Mouse (Mus musculus): ENCODE data around the gene Gm5105. TPM values are rescaled to one million over a fixed set of nuclear protein-coding genes. Genes with fewer than 3 reads are reported as not detected.
A peak's percentile ranks its signal among the peaks of the same experiment; 100 is the strongest.

Gm5105 gene
- polyA plus RNA-seq, 1 experiment from 2014 or later: 0.22 TPM

GRCm38 (mm10) chr3:138063731-138064329 lies 3.4 kb downstream of the Gm5105 start:
- ATAC-seq (ENCODE audit: low FRiP score, low TSS enrichment): peak; percentile 37; the same call in 1 of the 2 replicates
- no peaks in the 10 kb centered on the region for H3K9me3 ChIP-seq (ENCODE audit: control insufficient read depth, low read length)
- 34% methylated on average over 14 of the region's 14 CpGs for WGBS
- peaks cover 26% of the 10 kb centered on the region for H3K4me1 ChIP-seq (ENCODE audit: control insufficient read depth, insufficient read depth, low read length)
- no peak overlapping the region for H3K4me3 ChIP-seq (ENCODE audit: low read length)
- no peak overlapping the region for H3K9ac ChIP-seq (ENCODE audit: low read depth, low read length)
- H3K4me2 ChIP-seq (replicated peaks; ENCODE audit: low read depth, low read length): no peak overlapping the region
- H3K27ac ChIP-seq (ENCODE audit: low read depth, low read length): peak overlapping the region; percentile 47; the same call in 1 of the 2 replicates
- no peaks in the 10 kb centered on the region for H3K27me3 ChIP-seq (ENCODE audit: control insufficient read depth, insufficient read depth, low read length)
- H3K36me3 ChIP-seq (ENCODE audit: control insufficient read depth, insufficient read depth, low read length): no peaks in the 10 kb centered on the region

DNA sequence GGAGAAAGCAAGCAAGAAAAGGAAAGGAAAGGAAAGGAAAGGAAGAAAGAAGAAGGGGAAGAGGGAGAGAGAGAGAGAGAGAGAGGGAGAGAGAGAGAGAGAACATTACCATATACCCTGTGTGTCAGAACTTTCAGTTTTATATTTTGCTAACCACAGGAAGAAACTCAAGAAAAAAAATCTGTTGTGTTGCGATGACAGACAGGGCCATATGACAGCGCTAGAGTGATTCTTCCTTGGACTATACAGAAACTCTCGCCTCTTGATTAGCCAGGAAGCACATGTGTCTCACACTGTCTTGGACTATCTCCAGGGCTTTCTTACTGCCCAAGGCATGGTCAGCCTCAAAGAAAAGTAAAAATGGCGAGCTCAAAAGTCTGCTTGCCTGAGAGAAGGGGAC lies 4.5 kb downstream of the Gm5105 start:
- H3K36me3 ChIP-seq (ENCODE audit: control insufficient read depth, insufficient read depth, low read length): no peaks in the 10 kb centered on the region
- H3K27me3 ChIP-seq (ENCODE audit: control insufficient read depth, insufficient read depth, low read length): no peaks in the 10 kb centered on the region
- no peak overlapping the region for H3K27ac ChIP-seq (ENCODE audit: low read depth, low read length)
- H3K9me3 ChIP-seq (ENCODE audit: control insufficient read depth, low read length): no peaks in the 10 kb centered on the region
- H3K4me3 ChIP-seq (ENCODE audit: low read length): no peak overlapping the region
- 84% methylated on average over 4 of the region's 4 CpGs for WGBS
- no peak overlapping the region for H3K9ac ChIP-seq (ENCODE audit: low read depth, low read length)
- H3K4me2 ChIP-seq (replicated peaks; ENCODE audit: low read depth, low read length): no peak overlapping the region
- peaks cover 26% of the 10 kb centered on the region for H3K4me1 ChIP-seq (ENCODE audit: control insufficient read depth, insufficient read depth, low read length)
- no peak for ATAC-seq (ENCODE audit: low FRiP score, low TSS enrichment)

DNA sequence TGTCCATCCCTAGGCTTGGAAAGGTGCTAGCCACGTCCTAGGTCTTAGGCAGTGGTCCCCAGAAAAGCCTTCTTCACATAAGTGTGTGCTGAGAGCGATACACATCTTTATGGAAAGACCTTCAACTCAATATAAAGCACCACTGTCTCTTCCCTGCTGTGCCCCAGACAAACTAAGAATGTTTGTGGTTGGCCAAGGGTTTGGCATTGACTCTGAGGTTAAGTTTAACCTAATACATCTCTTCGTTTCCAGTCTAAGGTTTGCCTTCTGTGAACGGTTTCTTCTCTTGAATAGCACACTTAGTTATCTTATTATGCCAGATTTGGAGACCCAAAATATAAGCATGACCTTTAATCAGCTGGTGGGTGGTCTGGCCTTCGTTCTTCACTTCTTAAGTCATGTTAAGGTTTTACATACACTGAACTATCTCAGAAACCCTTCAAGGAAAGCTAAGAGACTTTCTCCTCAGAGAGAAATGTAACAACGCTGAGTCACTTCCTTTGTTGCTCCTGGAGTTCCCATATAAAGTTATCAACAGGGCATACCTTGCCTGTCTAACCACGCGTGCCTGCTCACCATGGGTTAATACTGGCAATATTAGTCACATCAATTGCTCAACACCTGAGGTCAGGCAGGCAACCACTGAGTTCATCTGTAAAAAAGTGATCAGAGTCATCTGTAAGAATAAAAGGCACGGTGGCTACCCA lies 5.8 kb downstream of the Gm5105 start:
- H3K27ac ChIP-seq (ENCODE audit: low read depth, low read length): no peak overlapping the region
- no peaks in the 10 kb centered on the region for H3K27me3 ChIP-seq (ENCODE audit: control insufficient read depth, insufficient read depth, low read length)
- 92% methylated on average over 9 of the region's 9 CpGs for WGBS
- H3K9me3 ChIP-seq (ENCODE audit: control insufficient read depth, low read length): no peaks in the 10 kb centered on the region
- H3K9ac ChIP-seq (ENCODE audit: low read depth, low read length): no peak overlapping the region
- peaks cover 23% of the 10 kb centered on the region for H3K4me1 ChIP-seq (ENCODE audit: control insufficient read depth, insufficient read depth, low read length)
- H3K4me3 ChIP-seq (ENCODE audit: low read length): no peak overlapping the region
- no peaks in the 10 kb centered on the region for H3K36me3 ChIP-seq (ENCODE audit: control insufficient read depth, insufficient read depth, low read length)
- no peak overlapping the region for H3K4me2 ChIP-seq (replicated peaks; ENCODE audit: low read depth, low read length)
- no peak for ATAC-seq (ENCODE audit: low FRiP score, low TSS enrichment)

DNA sequence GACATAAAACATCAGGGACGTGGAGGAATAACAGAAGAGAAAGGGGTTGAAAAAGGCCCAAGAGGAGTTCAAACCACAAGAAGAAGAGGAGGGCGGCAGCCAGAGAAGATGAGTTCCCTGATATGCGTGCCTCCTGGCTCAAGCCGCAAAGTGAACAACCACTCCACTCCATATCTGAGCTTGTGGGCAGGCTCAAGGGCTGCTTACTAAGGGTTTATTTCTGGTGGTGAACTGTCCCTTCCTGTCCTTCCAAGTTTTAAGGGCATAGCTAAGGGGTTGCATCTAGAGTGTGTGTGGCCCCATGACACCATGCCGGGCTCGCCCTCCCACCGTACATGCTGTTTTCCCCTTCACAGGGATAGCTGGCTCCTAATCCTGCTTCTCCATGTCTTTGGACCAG lies 6.8 kb downstream of the Gm5105 start:
- Histone ChIP-seq H3K4me1 (ENCODE audit: control insufficient read depth, insufficient read depth, low read length) (peaks cover 14% of the 10 kb centered on the region), H3K9me3 (ENCODE audit: control insufficient read depth, low read length) (no peaks in the 10 kb centered on the region), H3K9ac (ENCODE audit: low read depth, low read length) (no peak overlapping the region), H3K27ac (ENCODE audit: low read depth, low read length) (no peak overlapping the region), H3K36me3 (ENCODE audit: control insufficient read depth, insufficient read depth, low read length) (no peaks in the 10 kb centered on the region), H3K4me2 (replicated peaks; ENCODE audit: low read depth, low read length) (no peak overlapping the region), H3K27me3 (ENCODE audit: control insufficient read depth, insufficient read depth, low read length) (no peaks in the 10 kb centered on the region), H3K4me3 (ENCODE audit: low read length) (no peak overlapping the region)
- 87% methylated on average over 7 of the region's 7 CpGs for WGBS
- ATAC-seq (ENCODE audit: low FRiP score, low TSS enrichment): no peak

DNA sequence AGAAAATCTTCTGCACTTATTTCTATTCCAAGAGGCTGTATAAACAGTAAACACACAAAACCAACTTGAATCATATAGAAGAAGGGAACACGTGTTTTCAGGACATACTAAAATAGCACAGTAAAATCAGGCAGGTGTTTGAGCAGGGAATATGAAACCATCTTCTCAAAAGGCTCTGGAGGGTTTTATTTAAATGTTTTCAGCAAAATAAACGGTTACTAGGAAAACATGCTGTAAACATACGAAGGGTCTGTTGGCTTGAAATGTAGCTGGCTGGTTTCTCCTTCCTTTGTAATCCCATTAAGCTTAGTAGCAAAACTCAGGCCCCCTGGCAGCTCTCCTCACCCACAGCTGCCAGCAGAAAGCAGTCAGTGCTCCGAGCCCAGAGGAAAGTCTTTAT lies 9.0 kb downstream of the Gm5105 start:
- Histone ChIP-seq H3K9ac (ENCODE audit: low read depth, low read length) (no peak overlapping the region), H3K4me3 (ENCODE audit: low read length) (no peak overlapping the region), H3K4me2 (replicated peaks; ENCODE audit: low read depth, low read length) (no peak overlapping the region), H3K9me3 (ENCODE audit: control insufficient read depth, low read length) (no peaks in the 10 kb centered on the region), H3K36me3 (ENCODE audit: control insufficient read depth, insufficient read depth, low read length) (no peaks in the 10 kb centered on the region), H3K4me1 (ENCODE audit: control insufficient read depth, insufficient read depth, low read length) (no peaks in the 10 kb centered on the region; the same call in 1 of the 2 replicates), H3K27ac (ENCODE audit: low read depth, low read length) (no peak overlapping the region), H3K27me3 (ENCODE audit: control insufficient read depth, insufficient read depth, low read length) (no peaks in the 10 kb centered on the region)
- ATAC-seq (ENCODE audit: low FRiP score, low TSS enrichment): no peak
- WGBS: 57% methylated on average over 4 of the region's 4 CpGs

GRCm38 (mm10) chr3:138056976-138057375 lies 10.2 kb downstream of the Gm5105 start:
- ATAC-seq (ENCODE audit: low FRiP score, low TSS enrichment): no peak
- no peak overlapping the region for H3K4me2 ChIP-seq (replicated peaks; ENCODE audit: low read depth, low read length)
- no peaks in the 10 kb centered on the region for H3K9me3 ChIP-seq (ENCODE audit: control insufficient read depth, low read length)
- no peaks in the 10 kb centered on the region for H3K27me3 ChIP-seq (ENCODE audit: control insufficient read depth, insufficient read depth, low read length)
- no peak overlapping the region for H3K9ac ChIP-seq (ENCODE audit: low read depth, low read length)
- 46% methylated on average over 7 of the region's 7 CpGs for WGBS
- no peak overlapping the region for H3K27ac ChIP-seq (ENCODE audit: low read depth, low read length)
- H3K4me1 ChIP-seq (ENCODE audit: control insufficient read depth, insufficient read depth, low read length): no peaks in the 10 kb centered on the region; the same call in 1 of the 2 replicates
- H3K36me3 ChIP-seq (ENCODE audit: control insufficient read depth, insufficient read depth, low read length): no peaks in the 10 kb centered on the region
- no peak overlapping the region for H3K4me3 ChIP-seq (ENCODE audit: low read length)

- Histone ChIP-seq H3K4me3 (ENCODE audit: low read length) (no peak overlapping the region), H3K9me3 (ENCODE audit: control insufficient read depth, low read length) (no peaks in the 10 kb centered on the region), H3K27ac (ENCODE audit: low read depth, low read length) (peak overlapping the region; percentile 67; the same call in 1 of the 2 replicates), H3K9ac (ENCODE audit: low read depth, low read length) (no peak overlapping the region; the same call in 1 of the 2 replicates), H3K27me3 (ENCODE audit: control insufficient read depth, insufficient read depth, low read length) (no peaks in the 10 kb centered on the region), H3K4me2 (replicated peaks; ENCODE audit: low read depth, low read length) (no peak overlapping the region), H3K4me1 (ENCODE audit: control insufficient read depth, insufficient read depth, low read length) (peaks cover 4% of the 10 kb centered on the region; the same call in 1 of the 2 replicates), H3K36me3 (ENCODE audit: control insufficient read depth, insufficient read depth, low read length) (no peaks in the 10 kb centered on the region)
- ATAC-seq (ENCODE audit: low FRiP score, low TSS enrichment): peak; percentile 78
- 4% methylated on average over 4 of the region's 4 CpGs for WGBS
These were observed 13.2 kb downstream of the Gm5105 start for GRCm38 (mm10) chr3:138053969-138054368.

DNA sequence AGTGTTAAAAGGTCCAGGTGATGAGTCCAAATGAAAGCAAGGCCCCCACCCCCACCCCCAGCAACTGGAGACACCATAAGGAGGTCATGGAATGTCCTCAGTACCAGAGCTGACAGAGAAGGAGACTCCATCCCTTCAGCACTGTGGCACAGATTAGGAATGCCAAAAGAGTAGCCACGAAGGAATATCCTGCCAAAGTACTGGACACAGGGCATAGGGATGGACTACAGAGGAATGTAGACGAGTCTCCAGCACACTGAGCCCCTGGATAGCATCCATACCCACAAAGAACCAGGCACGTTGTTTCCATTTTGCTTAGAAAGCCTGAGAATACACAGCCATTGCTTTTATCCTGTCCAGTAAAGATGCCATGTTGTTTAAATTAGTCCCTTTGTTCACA lies 15.8 kb downstream of the Gm5105 start:
- no peak overlapping the region for H3K9ac ChIP-seq (ENCODE audit: low read depth, low read length)
- H3K4me3 ChIP-seq (ENCODE audit: low read length): no peak overlapping the region
- H3K4me1 ChIP-seq (ENCODE audit: control insufficient read depth, insufficient read depth, low read length): peaks cover 4% of the 10 kb centered on the region; the same call in 1 of the 2 replicates
- H3K9me3 ChIP-seq (ENCODE audit: control insufficient read depth, low read length): no peaks in the 10 kb centered on the region
- no peaks in the 10 kb centered on the region for H3K27me3 ChIP-seq (ENCODE audit: control insufficient read depth, insufficient read depth, low read length)
- WGBS: 83% methylated on average over 3 of the region's 3 CpGs
- H3K27ac ChIP-seq (ENCODE audit: low read depth, low read length): no peak overlapping the region
- H3K36me3 ChIP-seq (ENCODE audit: control insufficient read depth, insufficient read depth, low read length): no peaks in the 10 kb centered on the region
- ATAC-seq (ENCODE audit: low FRiP score, low TSS enrichment): no peak
- no peak overlapping the region for H3K4me2 ChIP-seq (replicated peaks; ENCODE audit: low read depth, low read length)

DNA sequence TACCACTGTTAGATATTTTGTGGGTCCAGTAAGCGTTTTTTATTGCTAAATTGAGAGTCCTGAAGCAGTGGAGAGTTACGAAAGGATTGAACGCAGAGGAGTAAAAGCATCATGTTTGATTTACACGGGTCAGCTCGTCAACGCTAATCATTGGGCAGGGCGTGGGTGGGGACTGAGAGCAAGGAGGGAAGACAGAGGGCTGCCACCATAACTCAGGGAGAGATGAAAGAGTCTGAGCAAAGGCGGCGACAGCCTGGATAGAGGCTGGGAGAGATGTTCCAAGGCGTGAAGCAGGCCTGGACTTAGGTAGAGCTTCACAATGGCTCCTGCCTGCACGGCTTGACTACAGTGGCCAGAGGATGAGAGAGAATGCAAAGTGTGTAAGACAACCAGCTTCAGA lies 16.4 kb downstream of the Gm5105 start:
- 11% methylated on average over 11 of the region's 11 CpGs for WGBS
- Histone ChIP-seq H3K4me3 (ENCODE audit: low read length) (no peak overlapping the region), H3K27me3 (ENCODE audit: control insufficient read depth, insufficient read depth, low read length) (no peaks in the 10 kb centered on the region), H3K36me3 (ENCODE audit: control insufficient read depth, insufficient read depth, low read length) (no peaks in the 10 kb centered on the region), H3K9me3 (ENCODE audit: control insufficient read depth, low read length) (no peaks in the 10 kb centered on the region), H3K4me1 (ENCODE audit: control insufficient read depth, insufficient read depth, low read length) (peaks cover 4% of the 10 kb centered on the region; the same call in 1 of the 2 replicates), H3K4me2 (replicated peaks; ENCODE audit: low read depth, low read length) (no peak overlapping the region), H3K27ac (ENCODE audit: low read depth, low read length) (no peak overlapping the region), H3K9ac (ENCODE audit: low read depth, low read length) (no peak overlapping the region)
- ATAC-seq (ENCODE audit: low FRiP score, low TSS enrichment): peak; percentile 79
